Mouse (Mus musculus) gonadal fat pad, adult 2 months (tissue): Measurements from ENCODE around the gene Hist1h3e. TPM values are rescaled to one million over a fixed set of nuclear protein-coding genes. Genes with fewer than 3 reads are reported as not detected.
"Not testable (repeated sequence)": the region's sequence is repeated elsewhere in the genome, so short reads cannot be mapped to it uniquely, and the experiment has no call there.

ENCODE experiments used
- DNase-seq: peaks from one replicate; pipeline ENCODE4 v3.0.0-alpha.2; 2012; ENCODE audit warnings: low read depth
- polyA plus RNA-seq: library from polyadenylated mRNA; depleted of rRNA; stranded (reverse); fragments of >200 nt; gene quantifications from 2 replicates; pipeline ENCODE4 v1.2.3, GENCODE M21; 2012

The Hist1h3e gene
- polyA plus RNA-seq, 1 experiment: 11.9 TPM

GRCm38 (mm10) chr13:23538249-23538648 is 23.9 kb downstream of the Hist1h3e start:
- no peak for DNase-seq

- no peak for DNase-seq
Observed at GRCm38 (mm10) chr13:23537006-23537710, 25.0 kb downstream of the Hist1h3e start.

GRCm38 (mm10) chr13:23536076-23536822 is 25.9 kb downstream of the Hist1h3e start:
- DNase-seq: no peak

GRCm38 (mm10) chr13:23535137-23536075 is 26.8 kb downstream of the Hist1h3e start, which contains the start of gene Hist1h3g:
TSS of gene Hist1h3g (plus strand) at chr13:23535422.
- DNase-seq: not testable (repeated sequence)

GRCm38 (mm10) chr13:23534368-23535131 is 27.6 kb downstream of the Hist1h3e start:
- no peak for DNase-seq

- not testable (repeated sequence) for DNase-seq
Observed at GRCm38 (mm10) chr13:23533560-23534367, 28.4 kb downstream of the Hist1h3e start, which contains the start of gene Hist1h2af. TSS of gene Hist1h2af (plus strand) at chr13:23533906.

GRCm38 (mm10) chr13:23532262-23533075 is 29.7 kb downstream of the Hist1h3e start:
- DNase-seq: no peak

- no peak for DNase-seq
Observed at GRCm38 (mm10) chr13:23530901-23531875, 31.0 kb downstream of the Hist1h3e start, which contains the start of gene Hist1h4h. TSS of gene Hist1h4h (plus strand) at chr13:23531050.

- DNase-seq: no peak
Observed at GRCm38 (mm10) chr13:23530181-23530900, 31.8 kb downstream of the Hist1h3e start.

GRCm38 (mm10) chr13:23529480-23530165 is 32.5 kb downstream of the Hist1h3e start:
- no peak for DNase-seq

- DNase-seq: no peak
Observed at GRCm38 (mm10) chr13:23529005-23529404, 33.2 kb downstream of the Hist1h3e start.

GRCm38 (mm10) chr13:23526312-23526711 is 35.9 kb downstream of the Hist1h3e start:
- DNase-seq: no peak

- DNase-seq: no peak
Observed at GRCm38 (mm10) chr13:23525901-23526300, 36.3 kb downstream of the Hist1h3e start.

- no peak for DNase-seq
Observed at GRCm38 (mm10) chr13:23524654-23525053, 37.5 kb downstream of the Hist1h3e start.

- DNase-seq: no peak
Observed at GRCm38 (mm10) chr13:23523976-23524375, 38.2 kb downstream of the Hist1h3e start.

- no peak for DNase-seq
Observed at GRCm38 (mm10) chr13:23521703-23522102, 40.5 kb downstream of the Hist1h3e start.

- no peak for DNase-seq
Observed at GRCm38 (mm10) chr13:23519416-23519815, 42.8 kb downstream of the Hist1h3e start.
